Mouse (Mus musculus): ENCODE data around the gene Grap2.

- TF ChIP-seq CTCF (IDR thresholded peaks at IDR 0.05; ENCODE audit: extremely low read depth, insufficient read depth, low read length) (no peak), POLR2A (IDR thresholded peaks at IDR 0.05; ENCODE audit: extremely low read depth, insufficient read depth, low read length) (no peak)
Measured at GRCm38 (mm10) chr15:80571611-80572010, 783 bp upstream of the Grap2 start.
